Mouse (Mus musculus): Measurements from ENCODE around the gene Plin1. TPM values are rescaled to one million over a fixed set of nuclear protein-coding genes. Genes with fewer than 3 reads are reported as not detected.

Plin1 gene
- polyA plus RNA-seq, 1 experiment from 2014 or later, result not detected

- no peak overlapping the region for H3K9ac ChIP-seq
- H3K9me3 ChIP-seq, result no peaks in the 10 kb centered on the region
- H3K27ac ChIP-seq, result no peak overlapping the region
- no peaks in the 10 kb centered on the region for H3K27me3 ChIP-seq (replicated peaks)
- no peak for ATAC-seq (ENCODE audit: low FRiP score, low read depth)
- no peaks in the 10 kb centered on the region for H3K36me3 ChIP-seq
- H3K4me3 ChIP-seq, result no peak overlapping the region
- no peak overlapping the region for H3K4me2 ChIP-seq (replicated peaks)
- 57% methylated on average over 2 of the region's 2 CpGs for WGBS
- no peaks in the 10 kb centered on the region for H3K4me1 ChIP-seq
Observed at GRCm38 (mm10) chr7:79756334-79756733, 23.6 kb upstream of the Plin1 start.

- Histone ChIP-seq H3K27me3 (replicated peaks) (no peaks in the 10 kb centered on the region), H3K4me1 (no peaks in the 10 kb centered on the region), H3K9ac (no peak overlapping the region), H3K9me3 (no peaks in the 10 kb centered on the region), H3K27ac (no peak overlapping the region), H3K36me3 (no peaks in the 10 kb centered on the region), H3K4me3 (no peak overlapping the region), H3K4me2 (replicated peaks) (no peak overlapping the region)
- ATAC-seq (ENCODE audit: low FRiP score, low read depth), result no peak
- WGBS, result 90% methylated on average over 6 of the region's 6 CpGs
Observed at GRCm38 (mm10) chr7:79749511-79749910, 16.8 kb upstream of the Plin1 start.

DNA sequence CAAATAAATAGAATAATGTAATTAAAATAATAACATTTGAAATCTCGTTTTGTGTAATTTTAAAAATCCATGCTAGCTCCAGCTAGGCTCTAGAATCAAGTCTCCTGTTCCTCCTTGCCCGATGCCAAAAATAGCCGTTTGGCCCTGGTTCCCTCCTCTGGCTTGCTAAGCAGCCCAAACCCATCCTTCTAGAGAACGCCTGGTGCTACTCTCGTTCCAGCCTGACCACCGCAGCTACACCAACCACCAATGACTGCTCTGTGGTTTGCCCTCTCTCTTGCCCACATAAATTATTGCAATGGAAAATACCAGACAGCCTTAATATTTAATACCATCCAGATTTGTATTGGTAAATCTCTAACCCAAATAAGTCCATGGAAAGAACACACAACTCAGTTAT, 15.0 kb upstream of the Plin1 start:
- no peak overlapping the region for H3K4me2 ChIP-seq (replicated peaks)
- no peak overlapping the region for H3K27ac ChIP-seq
- no peak overlapping the region for H3K4me3 ChIP-seq
- WGBS, result 85% methylated on average over 6 of the region's 6 CpGs
- no peaks in the 10 kb centered on the region for H3K36me3 ChIP-seq
- ATAC-seq (ENCODE audit: low FRiP score, low read depth), result no peak
- H3K9ac ChIP-seq, result no peak overlapping the region
- H3K4me1 ChIP-seq, result peaks cover 7% of the 10 kb centered on the region; the same call in 1 of the 2 replicates
- H3K9me3 ChIP-seq, result no peaks in the 10 kb centered on the region
- H3K27me3 ChIP-seq (replicated peaks), result no peaks in the 10 kb centered on the region

DNA sequence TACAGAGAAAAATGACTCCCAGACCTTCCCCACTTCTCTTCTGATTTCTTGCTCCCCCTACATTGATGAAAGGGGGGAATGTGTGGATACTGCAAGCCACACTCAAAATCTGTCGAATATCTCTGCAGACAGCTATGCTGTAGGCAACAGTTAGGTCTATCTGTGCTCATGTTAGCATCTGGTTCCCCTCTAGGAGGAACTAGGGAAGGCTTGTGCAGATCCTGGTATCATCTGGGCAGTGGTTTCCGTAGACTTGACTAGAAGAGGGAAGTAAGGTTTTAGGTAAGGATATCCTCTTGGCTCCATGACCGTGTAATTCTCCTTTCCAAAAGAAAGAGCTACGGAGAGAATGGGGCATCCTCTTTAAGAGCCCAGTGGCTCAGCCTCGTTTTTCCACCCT, 11.9 kb upstream of the Plin1 start:
- Histone ChIP-seq H3K9ac (no peak overlapping the region), H3K4me1 (peaks cover 7% of the 10 kb centered on the region; the same call in 1 of the 2 replicates), H3K4me2 (replicated peaks) (no peak overlapping the region), H3K36me3 (no peaks in the 10 kb centered on the region), H3K27me3 (replicated peaks) (no peaks in the 10 kb centered on the region), H3K9me3 (no peaks in the 10 kb centered on the region), H3K4me3 (no peak overlapping the region), H3K27ac (no peak overlapping the region)
- WGBS, result 81% methylated on average over 5 of the region's 5 CpGs
- ATAC-seq (ENCODE audit: low FRiP score, low read depth), result no peak

- ATAC-seq (ENCODE audit: low FRiP score, low read depth), result no peak
- Histone ChIP-seq H3K36me3 (no peaks in the 10 kb centered on the region), H3K27ac (no peak overlapping the region), H3K4me2 (replicated peaks) (no peak overlapping the region), H3K4me3 (no peak overlapping the region), H3K9ac (no peak overlapping the region), H3K4me1 (peaks cover 7% of the 10 kb centered on the region; the same call in 1 of the 2 replicates), H3K9me3 (no peaks in the 10 kb centered on the region), H3K27me3 (replicated peaks) (no peaks in the 10 kb centered on the region)
- 93% methylated on average over 9 of the region's 9 CpGs for WGBS
Observed at GRCm38 (mm10) chr7:79744051-79744450, 11.3 kb upstream of the Plin1 start.

DNA sequence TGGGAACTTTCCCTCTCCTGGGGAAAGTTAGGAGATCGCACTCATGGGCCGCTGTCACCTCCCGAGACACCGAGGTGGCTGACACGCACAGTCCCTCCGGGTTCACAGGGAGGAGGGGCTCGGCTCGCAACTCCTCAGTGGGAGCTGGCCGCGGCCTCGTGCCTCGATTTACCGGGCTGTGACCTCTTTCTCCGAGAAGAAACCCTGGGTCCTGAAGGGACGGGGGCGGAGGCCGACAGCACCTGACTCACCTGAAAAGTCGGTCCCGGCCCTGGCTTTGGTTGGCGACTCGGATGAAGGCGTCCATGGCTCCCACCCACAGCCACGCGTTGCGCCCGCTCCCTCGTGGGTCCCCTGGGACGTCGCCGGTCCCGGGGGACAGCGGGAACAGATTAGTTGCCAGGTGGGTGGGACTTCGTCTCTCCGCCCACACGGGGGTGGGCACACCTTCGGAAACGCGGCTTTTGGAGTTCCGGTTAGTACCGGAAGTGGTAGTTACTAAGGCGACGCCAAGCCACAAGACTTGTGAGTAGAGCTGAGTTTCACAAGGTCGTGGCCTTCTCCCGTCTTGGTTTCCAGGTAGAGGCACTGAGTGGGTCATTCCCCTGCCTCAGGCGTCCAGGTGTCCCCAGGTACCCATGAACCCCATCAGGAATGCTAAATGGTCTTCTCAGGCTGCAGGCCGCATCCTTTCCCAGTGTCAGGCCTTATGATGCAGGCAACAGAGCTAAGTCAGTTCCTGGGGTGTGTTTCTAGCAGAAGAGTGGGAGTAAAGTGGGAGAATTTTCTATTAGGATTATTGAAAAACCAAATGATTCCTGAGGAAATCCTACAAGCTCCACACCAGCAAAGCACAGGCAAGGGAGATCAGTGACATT, 10.2 kb upstream of the Plin1 start, which contains the start of the genes Pex11a and Wdr93:
Gene Pex11a, minus strand, starts transcription at position 473 of the 878 bp plus-strand sequence.
Gene Wdr93, plus strand, starts transcription at position 505 of the 878 bp plus-strand sequence.
- peak; percentile 72 for ATAC-seq (ENCODE audit: low FRiP score, low read depth)
- Histone ChIP-seq H3K4me3 (peak within 1 kb of the TSS; percentile 66), H3K36me3 (no peaks in the 10 kb centered on the region), H3K27ac (no peak within 1 kb of the TSS), H3K9me3 (no peaks in the 10 kb centered on the region), H3K4me2 (replicated peaks) (peak within 1 kb of the TSS; percentile 97), H3K9ac (peak within 1 kb of the TSS; percentile 60), H3K27me3 (replicated peaks) (no peaks in the 10 kb centered on the region), H3K4me1 (peaks cover 7% of the 10 kb centered on the region; the same call in 1 of the 2 replicates)
- 3% methylated on average over 46 of the region's 46 CpGs for WGBS

DNA sequence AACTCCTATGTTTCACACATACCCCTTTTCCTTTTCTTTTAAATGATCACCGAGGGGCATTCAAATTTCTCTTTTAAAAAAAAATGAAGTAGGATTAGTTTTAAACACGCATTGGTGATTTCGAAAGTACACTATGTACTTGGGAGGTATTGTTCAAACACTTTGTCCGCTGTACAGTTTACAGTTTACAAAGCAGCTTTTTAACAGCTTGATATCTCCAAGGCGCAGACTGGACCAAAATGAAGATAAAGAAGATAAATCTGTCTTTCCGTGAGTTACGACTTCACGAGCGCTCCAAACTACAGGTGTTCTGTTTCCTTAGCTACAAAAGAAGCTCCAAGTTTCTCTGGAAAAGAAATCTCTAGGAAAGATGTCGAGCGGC, 9.6 kb upstream of the Plin1 start:
- H3K36me3 ChIP-seq, result peaks cover 3% of the 10 kb centered on the region; the same call in 1 of the 2 replicates
- H3K27ac ChIP-seq, result no peak overlapping the region
- ATAC-seq (ENCODE audit: low FRiP score, low read depth), result no peak
- H3K4me3 ChIP-seq, result peak overlapping the region; percentile 66
- H3K9ac ChIP-seq, result peak overlapping the region; percentile 60
- no peaks in the 10 kb centered on the region for H3K9me3 ChIP-seq
- H3K27me3 ChIP-seq (replicated peaks), result no peaks in the 10 kb centered on the region
- peaks cover 7% of the 10 kb centered on the region; the same call in 1 of the 2 replicates for H3K4me1 ChIP-seq
- WGBS, result 26% methylated on average over 11 of the region's 11 CpGs
- peak overlapping the region; percentile 97 for H3K4me2 ChIP-seq (replicated peaks)

DNA sequence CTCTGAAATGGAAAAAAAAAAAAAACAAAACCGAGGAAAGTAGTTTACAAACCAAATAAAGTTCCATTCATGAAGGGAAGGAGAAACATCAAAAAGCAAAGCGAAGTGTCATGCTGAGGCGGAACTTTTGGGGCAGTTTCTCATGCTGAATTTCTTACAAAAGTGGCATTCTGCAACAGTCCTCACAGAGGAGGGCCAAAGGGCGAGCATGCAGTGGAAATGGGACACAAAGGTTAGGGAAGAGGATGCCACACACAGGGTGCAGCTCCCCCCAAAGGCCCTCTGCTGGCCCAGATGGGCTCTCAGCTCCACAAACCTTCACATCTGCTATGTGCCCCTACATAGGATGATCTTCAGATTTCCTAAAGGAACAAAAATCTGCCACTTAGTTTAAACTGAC, 7.6 kb upstream of the Plin1 start:
- Histone ChIP-seq H3K9ac (no peak overlapping the region), H3K4me2 (replicated peaks) (no peak overlapping the region), H3K27me3 (replicated peaks) (no peaks in the 10 kb centered on the region), H3K9me3 (no peaks in the 10 kb centered on the region), H3K4me1 (peaks cover 7% of the 10 kb centered on the region; the same call in 1 of the 2 replicates), H3K27ac (no peak overlapping the region), H3K4me3 (no peak overlapping the region), H3K36me3 (peaks cover 6% of the 10 kb centered on the region; the same call in 1 of the 2 replicates)
- ATAC-seq (ENCODE audit: low FRiP score, low read depth), result no peak
- 80% methylated on average over 4 of the region's 4 CpGs for WGBS

GRCm38 (mm10) chr7:79738913-79739312, 6.2 kb upstream of the Plin1 start:
- no peak for ATAC-seq (ENCODE audit: low FRiP score, low read depth)
- H3K9ac ChIP-seq, result no peak overlapping the region
- no peaks in the 10 kb centered on the region for H3K9me3 ChIP-seq
- H3K27ac ChIP-seq, result no peak overlapping the region
- H3K4me1 ChIP-seq, result peaks cover 7% of the 10 kb centered on the region; the same call in 1 of the 2 replicates
- no peak overlapping the region for H3K4me3 ChIP-seq
- H3K27me3 ChIP-seq (replicated peaks), result no peaks in the 10 kb centered on the region
- H3K36me3 ChIP-seq, result peaks cover 11% of the 10 kb centered on the region; the same call in 1 of the 2 replicates
- WGBS, result 95% methylated on average over 2 of the region's 2 CpGs
- H3K4me2 ChIP-seq (replicated peaks), result no peak overlapping the region

- Histone ChIP-seq H3K27ac (no peak overlapping the region), H3K9me3 (no peaks in the 10 kb centered on the region), H3K4me1 (no peaks in the 10 kb centered on the region), H3K4me2 (replicated peaks) (no peak overlapping the region), H3K36me3 (peaks cover 11% of the 10 kb centered on the region; the same call in 1 of the 2 replicates), H3K4me3 (no peak overlapping the region), H3K9ac (no peak overlapping the region), H3K27me3 (replicated peaks) (no peaks in the 10 kb centered on the region)
- ATAC-seq (ENCODE audit: low FRiP score, low read depth), result no peak
- WGBS, result 93% methylated on average over 14 of the region's 14 CpGs
Observed at GRCm38 (mm10) chr7:79736511-79736910, 3.8 kb upstream of the Plin1 start.

GRCm38 (mm10) chr7:79734563-79734962, 1.9 kb upstream of the Plin1 start:
- H3K9ac ChIP-seq, result no peak overlapping the region
- no peak overlapping the region for H3K27ac ChIP-seq
- no peaks in the 10 kb centered on the region for H3K27me3 ChIP-seq (replicated peaks)
- H3K4me1 ChIP-seq, result no peaks in the 10 kb centered on the region
- H3K4me3 ChIP-seq, result no peak overlapping the region
- H3K36me3 ChIP-seq, result peaks cover 11% of the 10 kb centered on the region; the same call in 1 of the 2 replicates
- 82% methylated on average over 8 of the region's 8 CpGs for WGBS
- no peaks in the 10 kb centered on the region for H3K9me3 ChIP-seq
- H3K4me2 ChIP-seq (replicated peaks), result no peak overlapping the region
- ATAC-seq (ENCODE audit: low FRiP score, low read depth), result no peak

DNA sequence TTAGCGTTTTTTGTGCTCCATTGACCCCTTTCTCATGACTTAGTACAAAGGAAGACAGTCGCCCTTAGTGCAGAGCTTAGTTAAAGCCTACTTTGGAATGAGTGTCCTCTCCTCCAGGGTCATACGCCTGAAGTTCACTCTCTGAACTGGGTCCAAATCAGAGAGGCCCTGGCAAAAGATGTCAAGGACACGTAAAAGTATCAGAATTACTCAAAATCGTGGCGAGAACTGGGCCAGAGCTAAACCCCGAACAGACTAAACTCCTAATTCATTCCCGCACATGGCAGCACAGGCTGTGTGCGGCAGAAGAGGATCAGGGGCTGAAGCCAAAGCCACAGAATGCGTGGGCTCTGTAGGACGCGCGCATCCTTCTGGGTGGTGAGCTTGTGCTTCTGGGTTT, 1.3 kb downstream of the Plin1 start:
- Histone ChIP-seq H3K4me1 (no peaks in the 10 kb centered on the region), H3K4me2 (replicated peaks) (no peak overlapping the region), H3K27ac (no peak overlapping the region), H3K4me3 (no peak overlapping the region), H3K9ac (no peak overlapping the region), H3K27me3 (replicated peaks) (no peaks in the 10 kb centered on the region), H3K36me3 (0 out of 2 replicates have a peak, but pooled peaks cover 4% of the 10 kb centered on the region), H3K9me3 (no peaks in the 10 kb centered on the region)
- ATAC-seq (ENCODE audit: low FRiP score, low read depth), result no peak
- 81% methylated on average over 13 of the region's 13 CpGs for WGBS

Measured in neural tube, embryonic 12.5 days (tissue).